Mouse (Mus musculus) fibroblast of lung, adult 2 months (primary cell): Measurements from ENCODE around the gene Rhbg.

Experiments
- DNase-seq: peaks from one replicate; pipeline ENCODE4 v3.0.0-alpha.2; 2011; ENCODE audit warnings: low read depth

Rhbg gene

GRCm38 (mm10) chr3:88227976-88228375 lies 26.5 kb downstream of the Rhbg start:
- DNase-seq, result no peak

DNA sequence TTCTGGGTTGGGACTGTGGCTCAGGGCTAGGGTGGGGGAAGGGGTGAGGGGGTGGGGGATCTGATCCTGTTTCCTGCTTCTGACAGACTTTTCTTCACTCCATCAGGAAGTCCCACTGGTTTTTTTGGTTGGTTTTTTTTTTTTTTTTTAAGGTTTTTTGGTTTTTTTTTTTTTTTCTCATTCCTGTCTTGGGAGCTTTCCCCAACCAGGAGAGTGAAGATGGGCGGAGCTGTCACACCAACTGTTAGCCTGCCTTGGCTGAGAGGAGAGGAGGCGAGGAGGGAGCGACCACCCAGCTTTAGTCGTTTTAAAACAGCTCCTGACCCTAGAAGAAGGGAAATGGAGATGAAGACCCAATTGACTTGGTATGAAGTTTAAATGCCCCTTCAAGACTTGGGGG lies 27.2 kb downstream of the Rhbg start:
- DNase-seq, result no peak

GRCm38 (mm10) chr3:88226101-88226845 lies 28.2 kb downstream of the Rhbg start:
- no peak for DNase-seq

DNA sequence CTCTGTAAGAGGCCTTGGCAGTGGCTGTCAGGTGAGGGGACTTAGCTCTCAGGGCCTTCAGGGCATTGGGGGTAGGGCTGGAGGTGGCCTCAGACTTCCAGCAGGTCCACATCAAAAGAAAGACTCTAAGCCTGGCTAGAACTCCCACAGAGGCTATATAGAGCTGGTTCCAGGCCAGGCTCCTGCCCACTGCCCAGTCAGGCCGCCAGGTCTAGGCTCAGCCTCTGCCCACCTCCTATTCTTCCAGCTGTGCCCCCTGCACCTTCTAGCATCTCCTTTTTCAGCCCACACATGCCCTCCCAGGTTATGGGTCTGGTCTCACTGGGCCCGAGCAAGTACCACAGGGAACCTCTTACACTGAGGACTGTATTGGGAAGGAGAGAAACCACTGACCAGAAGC lies 29.6 kb downstream of the Rhbg start:
- no peak for DNase-seq

DNA sequence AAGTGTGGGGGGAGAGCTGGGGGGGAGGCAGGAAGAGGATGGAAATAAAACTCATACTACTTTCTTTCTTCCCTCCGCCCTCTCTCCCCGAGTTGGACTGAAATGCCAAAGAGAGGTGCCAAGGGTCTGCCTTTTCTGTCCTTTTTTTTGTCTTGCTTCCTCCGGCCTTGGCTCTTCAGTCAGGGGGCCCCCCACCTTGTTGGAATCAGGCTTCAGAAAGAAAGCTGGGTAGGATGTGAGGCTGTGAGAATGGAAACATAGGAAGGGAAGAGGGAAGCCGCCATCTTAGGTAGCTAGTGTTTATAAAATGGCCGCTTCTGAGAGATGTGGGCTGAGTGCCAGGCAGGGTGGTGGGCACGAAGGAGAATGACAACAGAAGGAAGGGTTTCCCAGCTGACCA lies 32.1 kb downstream of the Rhbg start:
- no peak for DNase-seq

GRCm38 (mm10) chr3:88221519-88222390 lies 32.8 kb downstream of the Rhbg start:
- no peak for DNase-seq

- DNase-seq, result no peak
Observed at GRCm38 (mm10) chr3:88220842-88221241, 33.7 kb downstream of the Rhbg start.

- DNase-seq, result no peak
Observed at GRCm38 (mm10) chr3:88219940-88220339, 34.6 kb downstream of the Rhbg start.

DNA sequence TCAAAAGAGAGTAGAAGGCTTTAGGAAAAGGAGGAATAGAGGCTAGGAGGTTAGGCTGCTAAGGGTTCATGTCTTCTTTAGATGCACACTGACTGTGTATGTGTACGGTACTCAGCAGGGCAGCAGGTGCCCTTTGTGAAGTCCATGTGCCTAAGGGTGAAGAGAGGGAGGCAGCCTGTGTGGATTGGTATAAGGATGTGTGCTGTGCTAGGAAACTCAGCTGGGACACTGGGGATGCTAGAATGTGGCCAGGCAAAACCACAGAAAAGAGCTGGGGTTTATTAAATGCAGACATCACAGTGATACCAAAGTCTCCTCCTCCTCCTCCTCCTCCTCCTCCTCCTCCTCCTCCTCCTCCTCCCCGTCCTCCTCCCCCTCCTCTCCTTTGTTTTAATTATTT lies 36.8 kb downstream of the Rhbg start:
- DNase-seq, result no peak

DNA sequence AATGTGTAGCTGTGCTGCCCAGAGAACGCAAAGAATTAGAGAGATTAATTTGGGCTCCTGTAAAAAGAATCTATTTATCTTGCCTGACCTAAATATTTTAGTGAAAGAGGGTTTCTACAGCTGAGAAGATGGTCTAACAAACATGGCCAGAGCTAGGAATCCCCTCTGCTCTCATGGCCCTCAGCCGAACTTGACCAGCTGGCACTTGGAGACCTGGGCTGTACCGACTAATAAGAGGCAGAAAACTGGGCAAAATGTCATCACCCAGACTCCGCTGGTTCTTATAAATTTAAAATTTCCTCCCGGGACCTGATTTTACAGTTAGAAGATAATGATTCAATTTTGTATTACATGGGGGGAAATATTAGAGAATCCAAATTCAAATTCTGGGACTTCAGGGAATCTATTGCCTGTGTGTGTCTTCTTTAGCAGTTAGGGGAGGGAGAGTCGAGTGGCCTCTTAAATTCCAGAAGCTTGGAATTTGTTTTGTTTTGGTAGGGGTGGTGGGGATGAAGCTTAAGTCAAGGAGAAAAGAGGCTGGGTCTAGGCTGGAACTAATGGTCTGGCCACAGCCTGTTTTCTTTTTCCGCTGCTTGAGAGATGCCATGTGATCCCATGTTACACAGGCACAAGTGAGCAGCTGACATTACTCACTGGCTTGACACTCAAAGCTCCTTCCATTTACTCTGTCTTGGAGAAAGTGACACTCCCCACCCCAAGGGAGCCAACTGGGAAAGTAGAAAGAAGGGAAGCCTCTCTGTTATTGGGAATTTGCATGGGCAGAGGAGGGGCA lies 37.8 kb downstream of the Rhbg start:
- DNase-seq, result no peak

DNA sequence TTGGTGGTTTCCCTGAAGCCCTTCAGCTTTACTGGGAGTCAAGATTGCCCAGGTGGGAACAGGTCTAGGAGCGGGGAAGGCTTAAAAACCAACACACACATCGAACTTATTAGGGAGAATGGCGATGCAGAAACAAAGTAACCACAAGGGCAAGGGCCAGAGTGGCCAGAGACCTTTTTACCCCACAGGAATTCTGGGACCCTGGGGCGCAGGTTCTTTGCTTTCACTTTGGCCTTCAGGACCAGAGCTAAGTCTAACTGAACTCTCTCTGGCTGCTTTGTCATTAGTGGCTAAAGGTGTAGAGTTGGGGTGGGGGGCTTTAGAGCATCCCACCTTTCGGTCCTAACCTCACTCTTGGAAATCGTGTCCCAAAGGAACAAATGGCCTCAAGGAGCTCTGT lies 38.4 kb downstream of the Rhbg start:
- DNase-seq, result no peak

GRCm38 (mm10) chr3:88215553-88216004 lies 38.9 kb downstream of the Rhbg start:
- DNase-seq, result no peak

GRCm38 (mm10) chr3:88214971-88215552 lies 39.4 kb downstream of the Rhbg start:
- DNase-seq, result no peak

DNA sequence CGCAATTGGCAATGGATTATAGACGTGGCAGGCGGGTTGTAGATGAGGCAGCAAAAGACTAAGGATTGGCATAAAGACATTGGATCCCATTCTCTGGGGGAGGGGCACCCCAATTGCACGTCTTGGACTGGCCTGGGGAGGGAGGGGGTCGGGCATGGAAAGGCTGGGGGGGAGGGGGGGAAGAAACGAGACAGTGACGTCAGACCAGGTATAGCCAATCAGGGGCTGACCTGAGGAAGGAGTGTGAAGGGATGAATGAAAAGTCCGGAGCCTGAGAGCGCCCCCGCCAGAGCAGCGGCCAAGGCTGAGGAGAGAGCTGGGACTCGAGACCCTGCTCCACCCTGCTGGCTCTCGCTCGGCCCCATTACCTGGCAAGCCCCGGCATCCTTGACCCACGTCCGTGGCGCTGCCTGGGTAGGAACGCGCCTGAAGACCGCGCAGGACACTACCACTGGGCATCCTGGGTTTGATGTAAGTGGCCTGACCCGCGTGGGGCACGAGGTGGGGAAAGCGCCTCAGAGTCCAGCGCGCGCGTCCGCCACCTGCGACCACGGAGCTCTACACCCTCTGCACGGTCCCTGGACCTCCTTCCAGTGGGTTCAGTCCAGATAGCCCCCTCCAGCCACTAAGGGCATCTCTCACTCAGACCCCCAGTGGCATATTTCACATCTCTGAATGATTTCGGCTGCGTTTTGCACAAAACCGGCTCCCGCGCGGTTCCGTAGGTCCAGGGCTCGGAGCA lies 40.1 kb downstream of the Rhbg start:
- no peak for DNase-seq

- DNase-seq, result no peak
Observed at GRCm38 (mm10) chr3:88213019-88213418, 41.5 kb downstream of the Rhbg start.

DNA sequence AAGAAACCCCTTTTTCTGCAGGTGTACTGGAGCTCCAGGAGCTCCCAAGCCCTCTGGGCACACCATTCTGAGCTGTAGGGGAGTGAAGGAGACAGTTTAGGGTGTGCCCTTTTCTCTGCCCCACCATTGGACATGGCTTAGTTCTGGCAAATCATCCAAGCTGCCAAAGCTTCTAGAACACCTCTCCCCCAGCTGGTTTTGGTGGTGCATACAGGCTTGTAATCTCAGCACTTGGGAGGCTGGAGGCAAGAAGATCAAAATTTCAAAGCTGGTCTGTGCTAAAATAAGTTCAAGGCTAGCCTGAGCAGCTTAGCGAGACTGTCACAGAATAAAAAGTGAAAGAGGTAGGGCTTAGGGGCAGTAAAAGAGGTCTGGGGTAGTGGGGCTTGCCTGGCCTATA lies 42.2 kb downstream of the Rhbg start:
- no peak for DNase-seq

- DNase-seq, result no peak
Observed at GRCm38 (mm10) chr3:88210918-88211317, 43.6 kb downstream of the Rhbg start.

DNA sequence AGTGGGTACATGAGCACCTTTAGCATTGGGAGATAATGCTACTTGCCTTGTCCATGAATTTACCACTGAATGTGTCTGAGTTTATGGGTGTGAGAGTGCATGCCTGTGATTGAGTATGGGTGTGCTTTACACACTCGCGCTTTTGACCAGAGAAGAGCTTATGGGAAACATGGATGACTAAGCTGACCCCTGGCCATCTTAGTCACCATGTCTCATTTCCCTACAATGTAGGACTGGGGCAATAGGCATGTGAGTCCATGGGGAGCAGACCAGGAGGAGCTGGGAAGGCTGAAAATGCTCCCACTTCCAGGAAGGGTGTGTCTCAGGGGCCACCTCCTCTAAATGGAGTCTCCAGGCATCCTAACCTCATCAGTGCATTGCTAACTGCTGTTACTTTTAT lies 44.4 kb downstream of the Rhbg start:
- DNase-seq, result peak; percentile 39

DNA sequence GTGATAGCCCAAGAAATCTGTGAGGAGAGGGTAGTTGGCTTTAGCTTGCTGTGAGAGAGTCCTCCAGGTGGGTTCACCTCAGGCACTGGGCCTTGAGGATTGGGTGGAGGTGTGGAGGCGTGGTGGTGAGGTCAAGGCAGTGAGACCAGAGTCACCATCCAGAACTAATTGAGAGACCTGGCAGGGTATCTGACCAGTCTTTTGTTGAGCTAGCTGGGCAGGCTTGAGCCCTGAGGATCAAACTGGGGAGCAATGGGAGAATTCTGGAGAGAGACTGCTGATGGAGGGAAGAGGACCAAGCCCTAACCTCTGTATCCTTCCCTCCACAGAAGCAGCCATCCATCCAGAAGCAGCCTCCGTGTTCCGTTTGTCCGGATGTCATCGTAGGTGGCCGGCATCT lies 45.2 kb downstream of the Rhbg start:
- DNase-seq, result no peak

GRCm38 (mm10) chr3:88208226-88208720 lies 46.2 kb downstream of the Rhbg start:
- no peak for DNase-seq

DNA sequence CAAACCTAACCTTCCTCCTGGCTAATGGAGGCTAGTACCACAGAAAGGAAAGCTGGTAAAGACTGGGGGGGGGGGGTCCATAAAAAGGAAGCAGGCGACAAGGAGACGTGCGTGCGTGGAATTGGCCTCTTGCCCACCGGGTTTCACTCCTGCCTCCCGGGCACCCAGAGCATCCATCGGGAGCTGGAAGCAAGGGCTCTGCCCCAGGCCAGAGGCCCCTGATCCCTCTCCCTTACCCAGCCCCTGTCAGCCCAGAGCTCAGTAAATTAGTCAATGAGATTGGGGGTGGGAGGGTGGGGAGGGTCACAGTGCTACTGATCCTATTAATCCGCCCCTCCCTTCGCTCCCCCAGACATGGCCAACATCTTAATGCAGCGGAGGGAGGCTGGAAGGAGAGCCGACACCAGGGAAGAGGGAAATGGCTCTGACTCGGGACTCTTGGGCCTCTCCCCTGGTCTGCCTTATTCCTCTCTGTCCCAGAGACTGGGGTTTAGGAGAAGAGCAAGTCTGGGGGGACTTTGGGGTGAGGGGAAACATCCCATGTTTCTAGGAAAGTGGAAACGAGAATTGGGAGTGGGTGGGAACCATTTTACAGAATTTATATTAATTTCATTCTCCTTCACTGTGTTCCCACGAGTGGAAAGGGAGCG lies 46.9 kb downstream of the Rhbg start:
- no peak for DNase-seq
